Mouse (Mus musculus): ENCODE measurements at regions not wholly inside any gene's neighbourhood (a gene's known extent, or its start where the extent isn't known, plus 50 kb on each side); places are given as distances from the start of the nearest gene placed in this dataset.

DNA sequence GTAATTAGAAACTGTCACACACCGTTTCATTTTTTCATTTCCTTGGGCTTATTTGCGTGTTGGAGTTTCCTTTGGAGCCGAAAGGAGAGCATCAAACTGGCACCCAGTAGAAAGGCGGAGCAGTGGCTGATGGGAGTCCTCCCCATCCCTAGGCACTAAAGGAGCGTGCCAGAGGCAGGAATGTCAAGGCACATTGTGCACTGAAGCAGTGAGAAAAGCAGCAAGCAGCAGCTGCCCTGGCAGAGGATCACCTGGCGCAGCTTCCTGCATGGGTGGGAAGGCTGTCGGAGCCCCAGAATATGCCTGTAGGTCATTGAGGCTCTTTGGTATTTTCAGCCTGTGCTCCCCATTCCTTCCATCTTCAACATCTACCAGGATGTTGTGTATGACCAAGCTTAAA, 68.3 kb upstream of the Itga4 start:
- TF ChIP-seq GATA1 (IDR thresholded peaks at IDR 0.05; ENCODE audit: low read length) = no peak
- TF ChIP-seq TAL1 (IDR thresholded peaks at IDR 0.05; ENCODE audit: low read length) = no peak

All from erythroblast, embryonic 14.5 days (primary cell).